Mouse (Mus musculus) lung, embryonic 14.5 days (tissue): ENCODE measurements around the gene Tiam2. TPM values are rescaled to one million over a fixed set of nuclear protein-coding genes. Genes with fewer than 3 reads are reported as not detected.

ENCODE experiments used
- ATAC-seq: fragments of 200-750 bp; cut with Nextera tagmentation; 2 replicates; pipeline ENCODE4 v1.8.0; 2017; ENCODE audit warnings: mild to moderate bottlenecking, moderate TSS enrichment, moderate library complexity; ENCODE audit not compliant: insufficient read depth
- DNase-seq: peaks from one replicate; pipeline ENCODE4 v3.0.0-alpha.2; 2015
- H3K27ac ChIP-seq: fragments of 300-500 bp; sonication (generic); 2 replicates; pipeline ENCODE4 v1.5.1; 2014; ENCODE audit warnings: low read depth, mild to moderate bottlenecking, moderate library complexity
- H3K27me3 ChIP-seq: fragments of 300-500 bp; sonication (generic); 2 replicates; pipeline ENCODE4 v1.6.1; 2014; ENCODE audit warnings: low read length, control low read depth; ENCODE audit not compliant: insufficient read depth
- H3K36me3 ChIP-seq: fragments of 300-500 bp; sonication (generic); 2 replicates; pipeline ENCODE4 v1.6.1; 2014; ENCODE audit warnings: control low read depth; ENCODE audit not compliant: insufficient read depth
- H3K4me1 ChIP-seq: fragments of 300-500 bp; sonication (generic); 2 replicates; pipeline ENCODE4 v1.6.1; 2014; ENCODE audit warnings: antibody characterized with exemption, control low read depth; ENCODE audit not compliant: insufficient read depth
- H3K4me2 ChIP-seq: fragments of 300-500 bp; sonication (generic); 2 replicates; pipeline ENCODE4 v1.6.1; 2014; ENCODE audit warnings: mild to moderate bottlenecking
- H3K4me3 ChIP-seq: fragments of 300-500 bp; sonication (generic); 2 replicates; pipeline ENCODE4 v1.5.1; 2014; ENCODE audit warnings: low read depth, low read length
- H3K9ac ChIP-seq: fragments of 300-500 bp; sonication (generic); 2 replicates; pipeline ENCODE4 v1.6.1; 2014
- H3K9me3 ChIP-seq: fragments of 300-500 bp; sonication (generic); 2 replicates; pipeline ENCODE4 v1.6.1; 2016; ENCODE audit warnings: low read depth, low read length, control low read depth
- CTCF ChIP-seq: IDR thresholded peaks from 2 replicates; pipeline ENCODE4 v1.5.1; 2016; ENCODE audit warnings: antibody characterized with exemption, low read depth
- WGBS: fragments of 180-500 bp; shearing (Covaris S2); extraction: QIAGEN DNeasy Blood & Tissue Kit; methylation state at CpG from one replicate; pipeline ENCODE4 v1.1.7; 2014; 5-methylcytosine and 5-hydroxymethylcytosine counted together
- polyA plus RNA-seq: library from polyadenylated mRNA; unstranded; fragments of >200 nt; fragmentation: Nextera tagmentation; extraction: Ambion mirVana; gene quantifications from 2 replicates; pipeline ENCODE4 v1.2.1, GENCODE M21; 2014

Tiam2 gene
- polyA plus RNA-seq, 1 experiment from 2014 or later = 7.3 TPM

DNA sequence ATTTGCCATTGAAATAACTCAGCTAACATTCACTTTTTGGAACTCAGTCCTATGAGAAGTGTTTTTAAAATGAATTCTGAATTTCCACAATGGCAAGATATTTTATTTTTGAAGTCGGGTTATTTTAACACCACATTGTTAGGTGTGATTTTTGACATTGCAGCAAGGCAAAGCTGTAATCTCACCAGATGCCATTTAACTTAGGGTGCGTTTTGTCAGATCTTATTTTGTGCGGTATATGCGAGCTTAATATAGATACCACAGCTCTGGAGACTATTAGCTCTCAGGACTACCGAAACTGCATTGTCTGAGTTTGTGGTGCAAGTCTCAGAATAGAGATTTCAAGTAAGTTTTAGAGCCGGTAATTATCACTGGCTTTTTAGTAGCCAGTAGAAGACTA is 173.7 kb downstream of the Tiam2 start:
- H3K4me1 ChIP-seq = no peaks in the 10 kb centered on the region
- no peak overlapping the region for H3K27ac ChIP-seq
- no peak overlapping the region for H3K4me2 ChIP-seq
- TF ChIP-seq CTCF = no peak
- H3K9ac ChIP-seq = no peak overlapping the region
- no peak overlapping the region for H3K4me3 ChIP-seq
- no peak for DNase-seq
- no peaks in the 10 kb centered on the region for H3K36me3 ChIP-seq
- ATAC-seq = no peak
- no peaks in the 10 kb centered on the region for H3K9me3 ChIP-seq
- 89% methylated on average over 6 of the region's 6 CpGs for WGBS
- no peaks in the 10 kb centered on the region for H3K27me3 ChIP-seq

DNA sequence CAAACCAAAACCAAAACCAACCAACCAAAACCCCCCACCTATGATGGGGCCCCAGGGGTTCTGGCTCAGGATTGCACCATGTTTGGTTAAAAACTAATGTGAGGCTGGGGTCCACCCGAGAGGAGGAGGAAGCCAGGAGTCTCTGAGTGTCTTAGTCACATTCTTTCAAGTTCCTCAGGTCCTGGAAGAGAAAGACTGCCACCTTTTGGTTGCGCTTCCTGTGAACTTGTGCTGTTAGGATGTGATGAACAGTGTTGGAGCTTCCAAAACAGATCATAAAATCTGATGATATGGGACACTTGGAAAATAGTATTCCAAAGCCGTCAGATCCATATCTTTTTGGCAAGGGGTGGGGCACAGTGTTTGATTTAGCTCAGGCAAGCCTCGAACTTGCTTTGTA is 174.6 kb downstream of the Tiam2 start:
- DNase-seq (peak; percentile 16), ATAC-seq (no peak)

DNA sequence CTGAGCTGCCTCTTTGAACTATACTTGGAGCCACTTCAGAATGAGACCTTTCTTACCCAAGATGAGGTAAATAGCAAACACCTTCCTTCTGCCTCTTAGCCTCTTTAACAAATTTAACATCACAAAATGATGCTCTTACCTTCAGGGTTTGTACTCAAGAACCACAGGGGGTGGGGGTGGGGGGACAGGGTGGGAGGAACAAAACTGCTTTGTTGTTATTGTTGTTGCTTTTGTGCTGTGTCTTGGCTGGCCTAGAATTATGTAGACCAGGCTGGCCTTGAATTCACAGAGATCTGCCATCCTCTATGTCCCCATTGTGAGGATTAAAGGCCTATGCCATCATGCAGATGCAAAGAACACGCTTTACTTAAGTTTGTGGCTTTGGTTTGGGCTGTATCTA is 179.3 kb downstream of the Tiam2 start:
- TF ChIP-seq CTCF = no peak
- Histone ChIP-seq H3K36me3 (no peaks in the 10 kb centered on the region), H3K27ac (no peak overlapping the region), H3K9me3 (no peaks in the 10 kb centered on the region), H3K27me3 (no peaks in the 10 kb centered on the region), H3K4me3 (no peak overlapping the region), H3K4me1 (no peaks in the 10 kb centered on the region), H3K4me2 (no peak overlapping the region), H3K9ac (no peak overlapping the region)
- ATAC-seq = no peak
- 81% methylated on average over 1 of the region's 1 CpGs for WGBS
- no peak for DNase-seq

More for the DNA sequence above, 174.6 kb downstream of the Tiam2 start:
- no peaks in the 10 kb centered on the region for H3K9me3 ChIP-seq
- H3K4me1 ChIP-seq = no peaks in the 10 kb centered on the region
- no peak overlapping the region for H3K4me3 ChIP-seq
- no peaks in the 10 kb centered on the region for H3K36me3 ChIP-seq
- H3K4me2 ChIP-seq = no peak overlapping the region
- no peak overlapping the region for H3K9ac ChIP-seq
- no peak overlapping the region for H3K27ac ChIP-seq
- 81% methylated on average over 4 of the region's 4 CpGs for WGBS
- peak; percentile 17; the same call in 1 of the 2 replicates for TF ChIP-seq CTCF
- H3K27me3 ChIP-seq = no peaks in the 10 kb centered on the region

DNA sequence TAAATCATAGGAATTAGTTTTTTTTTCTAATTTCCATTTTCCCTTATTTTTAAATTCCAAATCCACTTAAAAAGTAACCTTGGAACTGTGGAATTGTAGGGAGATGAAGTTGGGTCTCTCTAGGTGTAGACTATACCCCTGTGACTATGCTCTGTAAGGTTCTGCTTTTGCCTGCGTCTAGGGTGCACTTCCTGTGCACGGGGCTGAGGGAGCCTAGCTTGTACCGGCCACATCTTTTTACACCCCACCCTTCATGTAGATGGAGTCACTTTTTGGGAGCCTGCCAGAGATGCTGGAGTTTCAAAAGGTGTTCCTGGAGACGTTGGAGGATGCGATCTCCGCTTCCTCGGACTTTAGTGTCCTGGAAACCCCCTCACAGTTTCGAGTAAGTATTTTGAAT is 180.1 kb downstream of the Tiam2 start:
- ATAC-seq (no peak), DNase-seq (no peak)
- Histone ChIP-seq H3K4me3 (no peak overlapping the region), H3K27ac (no peak overlapping the region), H3K36me3 (no peaks in the 10 kb centered on the region), H3K27me3 (no peaks in the 10 kb centered on the region), H3K4me2 (no peak overlapping the region), H3K9me3 (no peaks in the 10 kb centered on the region), H3K9ac (no peak overlapping the region), H3K4me1 (no peaks in the 10 kb centered on the region)
- 84% methylated on average over 8 of the region's 8 CpGs for WGBS
- no peak for TF ChIP-seq CTCF

DNA sequence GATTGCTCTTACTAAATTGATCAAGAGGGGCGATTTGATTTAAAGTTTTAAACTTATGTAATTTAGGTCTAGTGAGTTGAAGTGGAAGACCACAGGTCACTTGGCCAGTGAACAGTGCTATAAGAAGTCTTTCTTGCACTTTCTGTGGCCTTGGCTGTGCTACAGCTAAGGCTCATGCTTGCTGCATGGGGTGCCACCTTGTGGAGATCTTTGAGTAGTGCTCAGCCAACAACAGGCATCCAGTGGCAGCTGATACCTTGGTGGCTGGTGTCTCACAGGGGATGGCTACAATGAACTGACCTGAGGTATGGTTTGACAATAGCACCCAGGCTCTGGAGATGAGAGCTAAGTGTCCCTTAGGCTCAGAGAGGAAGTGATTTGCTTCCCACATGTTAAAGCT is 183.5 kb downstream of the Tiam2 start:
- ATAC-seq = 0 out of 2 replicates have a peak, but pooled peaks have one; percentile 62
- 14% methylated on average over 1 of the region's 1 CpGs for WGBS
- H3K9me3 ChIP-seq = no peaks in the 10 kb centered on the region
- H3K4me2 ChIP-seq = no peak overlapping the region
- H3K9ac ChIP-seq = no peak overlapping the region
- H3K36me3 ChIP-seq = no peaks in the 10 kb centered on the region; the same call in 1 of the 2 replicates
- no peak overlapping the region for H3K4me3 ChIP-seq
- peak; percentile 87 for TF ChIP-seq CTCF
- no peak overlapping the region for H3K27ac ChIP-seq
- H3K27me3 ChIP-seq = no peaks in the 10 kb centered on the region
- DNase-seq = peak; percentile 82
- H3K4me1 ChIP-seq = no peaks in the 10 kb centered on the region

DNA sequence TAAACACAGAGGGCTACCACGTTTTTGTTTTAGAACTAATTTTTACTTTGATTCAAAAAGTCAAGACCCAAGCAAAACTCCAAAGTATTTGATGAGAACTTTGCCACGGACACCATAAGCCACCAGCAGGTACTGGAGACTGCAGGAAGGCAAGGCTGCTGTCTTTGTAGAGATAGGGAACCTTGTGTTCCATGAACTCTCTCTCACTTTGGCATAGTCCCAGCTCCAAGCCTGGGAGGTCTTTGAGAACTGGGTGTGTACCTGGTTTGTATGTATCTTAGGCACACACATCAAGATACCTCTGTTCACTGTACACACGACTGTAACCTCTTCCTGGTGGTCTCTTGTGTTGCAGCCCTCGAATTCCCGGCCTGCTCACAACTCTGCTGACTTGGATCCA is 187.9 kb downstream of the Tiam2 start:
- H3K36me3 ChIP-seq = peaks cover 11% of the 10 kb centered on the region; the same call in 1 of the 2 replicates
- H3K27me3 ChIP-seq = no peaks in the 10 kb centered on the region
- H3K4me3 ChIP-seq = no peak overlapping the region
- TF ChIP-seq CTCF = no peak
- H3K9me3 ChIP-seq = no peaks in the 10 kb centered on the region
- H3K9ac ChIP-seq = no peak overlapping the region
- ATAC-seq = no peak
- DNase-seq = no peak
- no peak overlapping the region for H3K4me2 ChIP-seq
- WGBS = 81% methylated on average over 5 of the region's 5 CpGs
- H3K27ac ChIP-seq = no peak overlapping the region
- H3K4me1 ChIP-seq = no peaks in the 10 kb centered on the region

DNA sequence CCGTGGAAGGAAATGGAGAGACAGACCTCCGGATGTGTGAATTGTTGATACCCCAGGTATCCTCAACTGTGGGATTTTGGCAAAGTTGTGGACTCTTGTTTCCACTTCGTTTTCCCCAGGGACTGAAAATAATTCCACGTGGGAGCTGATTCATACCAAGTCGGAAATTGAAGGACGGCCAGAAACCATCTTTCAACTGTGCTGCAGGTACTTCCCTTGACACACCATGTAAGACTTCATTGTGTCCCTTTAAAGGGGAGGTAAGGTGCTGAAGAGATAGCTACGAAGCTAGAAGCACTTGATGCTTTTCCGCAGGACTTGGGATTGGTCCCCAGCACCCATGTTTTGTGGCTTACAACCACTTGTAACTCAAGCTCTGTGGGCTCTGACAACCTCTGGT is 189.5 kb downstream of the Tiam2 start:
- 88% methylated on average over 8 of the region's 8 CpGs for WGBS

DNA sequence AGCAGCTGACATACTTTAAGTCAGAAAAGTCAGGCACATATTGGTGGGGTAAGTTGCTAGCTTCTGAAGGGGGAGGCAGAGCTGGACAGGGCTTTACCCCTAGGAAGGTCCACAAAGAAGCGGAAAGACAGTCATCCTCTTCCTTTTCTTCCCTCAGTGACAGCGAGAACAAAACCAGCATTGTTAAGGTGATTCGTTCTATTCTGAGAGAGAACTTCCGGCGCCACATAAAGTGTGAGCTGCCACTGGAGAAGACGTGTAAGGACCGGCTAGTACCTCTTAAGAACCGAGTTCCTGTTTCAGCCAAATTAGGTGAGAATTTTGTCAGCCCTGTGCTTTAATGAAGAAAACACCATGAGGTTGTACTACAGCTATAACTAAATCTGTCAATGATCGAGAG is 190.0 kb downstream of the Tiam2 start:
- Histone ChIP-seq H3K4me1 (no peaks in the 10 kb centered on the region), H3K9me3 (no peaks in the 10 kb centered on the region), H3K27ac (no peak overlapping the region), H3K27me3 (no peaks in the 10 kb centered on the region), H3K4me2 (no peak overlapping the region), H3K4me3 (no peak overlapping the region), H3K9ac (no peak overlapping the region), H3K36me3 (peaks cover 11% of the 10 kb centered on the region; the same call in 1 of the 2 replicates)
- no peak for TF ChIP-seq CTCF
- ATAC-seq (no peak), DNase-seq (no peak)
- 67% methylated on average over 9 of the region's 9 CpGs for WGBS

More for the DNA sequence above, 189.5 kb downstream of the Tiam2 start:
- Histone ChIP-seq H3K36me3 (peaks cover 11% of the 10 kb centered on the region; the same call in 1 of the 2 replicates), H3K4me1 (no peaks in the 10 kb centered on the region), H3K4me3 (no peak overlapping the region), H3K9ac (no peak overlapping the region), H3K27ac (no peak overlapping the region), H3K4me2 (no peak overlapping the region), H3K27me3 (no peaks in the 10 kb centered on the region), H3K9me3 (no peaks in the 10 kb centered on the region)
- no peak for DNase-seq
- TF ChIP-seq CTCF = no peak
- no peak for ATAC-seq
